Mouse (Mus musculus) T-helper 2 cell (primary cell): Measurements from ENCODE around the gene Miox.

Source experiments
- in situ Hi-C: fragments of 300-600 bp; cut with MboI, MseI; formaldehyde crosslinking; loops from one replicate; pipeline ENCODE4 v1.15.1; 2025; ENCODE audit warnings: high pct_unique_total_duplicates

Miox gene

DNA sequence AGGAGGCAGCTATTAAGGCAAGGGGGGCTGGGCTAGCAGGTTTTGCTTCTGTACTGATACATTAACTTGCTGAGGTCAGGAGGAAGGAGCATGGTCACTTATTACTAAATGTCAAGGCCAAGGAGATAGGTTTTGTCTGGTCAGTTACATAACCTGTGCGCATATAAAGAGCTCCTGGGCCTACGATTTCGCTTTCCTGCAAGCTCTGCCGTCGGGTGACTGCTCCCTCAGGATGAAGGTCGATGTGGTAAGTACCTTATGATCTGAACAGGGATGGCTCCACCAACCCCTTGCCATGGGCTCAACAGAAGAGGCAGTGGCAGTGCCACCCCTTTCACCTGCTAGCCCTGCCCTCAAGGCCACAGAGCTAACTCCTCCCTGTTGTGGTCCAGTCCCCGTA is at the start of gene Miox:
Miox (plus strand) TSS at position 128 of the 400 bp plus-strand sequence.
- in situ Hi-C loops: no loop called here

- in situ Hi-C loops: no loop called here
Observed at GRCm38 (mm10) chr15:89285004-89285403, 49.2 kb upstream of the Miox start.

DNA sequence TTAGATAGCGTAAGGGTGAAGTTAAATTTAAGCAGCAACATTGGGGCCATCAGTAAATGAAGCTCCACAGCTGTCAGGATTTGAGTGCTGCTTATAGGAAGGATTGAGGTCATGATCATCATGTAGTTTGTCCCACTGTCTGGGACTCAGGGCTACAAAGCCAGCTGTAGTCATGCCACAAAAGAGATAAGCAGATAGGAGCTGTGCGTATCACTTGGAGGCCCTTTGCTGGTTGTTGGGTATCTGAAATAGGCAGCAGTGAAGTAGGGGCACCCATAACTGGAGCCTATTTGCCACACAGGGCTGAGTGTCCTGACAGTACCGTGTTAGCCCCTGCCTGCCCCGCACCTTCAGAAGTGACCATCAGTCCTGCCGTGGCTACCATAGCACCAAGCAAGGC is 48.7 kb upstream of the Miox start:
- in situ Hi-C loops: no loop called here

DNA sequence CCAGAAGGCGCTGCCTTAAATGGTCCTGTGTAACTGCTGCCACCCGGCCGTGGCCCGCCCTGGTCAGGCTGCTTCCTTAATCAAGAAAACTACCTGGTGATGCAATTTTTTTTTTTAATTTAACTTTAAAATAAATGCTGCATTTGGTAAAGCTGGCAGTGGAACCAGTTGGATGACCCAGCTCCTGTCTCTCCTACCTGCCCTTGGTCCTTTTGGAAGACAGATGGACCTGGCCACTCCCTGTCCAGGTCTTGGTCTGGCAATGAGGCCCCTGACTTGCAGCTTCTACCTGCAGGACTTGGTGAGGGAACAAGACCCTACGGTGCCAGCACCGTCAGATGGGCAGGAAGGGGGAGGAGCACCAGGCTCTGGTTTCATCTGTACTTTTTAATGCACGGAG is 48.1 kb upstream of the Miox start:
- in situ Hi-C loops: no loop called here

DNA sequence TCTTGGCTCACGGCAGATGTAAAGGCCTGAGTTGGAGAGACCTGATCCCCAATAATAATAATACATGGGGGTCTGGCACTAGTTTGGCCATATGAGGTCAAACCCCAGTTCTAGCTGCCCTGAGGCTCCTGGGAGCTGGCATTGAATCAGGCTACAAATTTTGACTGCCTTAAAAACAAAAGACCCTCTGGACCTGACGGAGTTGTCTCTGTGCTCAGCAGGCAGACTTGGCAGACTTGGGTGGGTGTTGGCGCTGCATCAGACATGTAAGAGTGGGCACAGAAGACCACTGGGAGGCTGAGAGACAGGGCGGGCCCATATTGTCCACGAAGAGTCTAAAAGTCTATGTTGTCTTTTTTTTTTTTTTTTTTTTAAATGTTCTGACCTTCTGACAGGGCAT is 47.6 kb upstream of the Miox start:
- in situ Hi-C loops: no loop called here

DNA sequence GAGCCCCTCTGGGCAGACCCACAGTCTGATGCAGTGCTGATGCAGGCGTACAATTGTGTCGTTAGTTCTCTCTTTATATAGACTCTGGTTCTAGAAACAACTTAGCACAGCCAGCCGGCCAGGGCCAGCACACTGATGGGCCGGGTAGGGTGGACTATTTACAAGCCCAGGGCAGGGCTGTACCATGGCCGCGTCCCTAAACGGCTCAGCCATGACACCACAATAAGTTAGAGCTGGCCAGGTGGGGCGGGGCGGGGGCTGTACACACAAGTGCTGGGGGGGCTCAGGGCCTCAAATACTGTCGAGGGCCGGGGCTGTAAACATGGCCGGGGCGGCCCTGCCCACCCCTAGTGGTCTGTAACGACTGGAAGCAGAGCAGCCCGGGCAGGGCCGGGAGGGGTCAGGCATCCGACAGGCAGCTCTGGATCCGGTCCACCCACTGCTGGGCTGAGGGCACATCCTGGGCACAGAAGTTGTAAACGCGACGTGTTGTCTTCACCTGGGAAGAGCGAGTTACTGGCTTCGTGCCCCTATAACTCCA is 45.9 kb upstream of the Miox start:
- in situ Hi-C loops: no loop called here

DNA sequence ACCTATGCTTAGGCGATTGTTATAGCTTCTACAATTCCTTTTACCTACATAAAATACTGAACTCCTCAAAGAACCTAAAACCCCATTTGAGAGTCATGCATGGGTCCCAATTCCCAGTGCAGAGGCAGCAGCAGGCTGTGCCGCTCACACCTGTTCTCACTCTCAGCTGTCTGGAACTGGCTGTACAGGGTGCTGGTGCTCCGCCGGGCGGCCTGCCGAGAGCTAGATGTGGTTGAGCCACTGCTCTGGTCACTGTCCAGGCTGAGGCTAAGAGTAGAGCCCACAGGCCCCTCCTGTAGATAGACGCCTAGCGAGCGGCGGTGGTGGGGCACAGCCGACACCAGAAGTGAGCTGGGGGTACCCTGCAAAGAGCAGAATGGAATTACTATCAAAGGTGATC is 44.7 kb upstream of the Miox start:
- in situ Hi-C loops: no loop called here

GRCm38 (mm10) chr15:89291521-89291920 is 42.7 kb upstream of the Miox start:
- in situ Hi-C loops: no loop called here

- in situ Hi-C loops: no loop called here
Observed at GRCm38 (mm10) chr15:89292795-89293194, 41.4 kb upstream of the Miox start.

DNA sequence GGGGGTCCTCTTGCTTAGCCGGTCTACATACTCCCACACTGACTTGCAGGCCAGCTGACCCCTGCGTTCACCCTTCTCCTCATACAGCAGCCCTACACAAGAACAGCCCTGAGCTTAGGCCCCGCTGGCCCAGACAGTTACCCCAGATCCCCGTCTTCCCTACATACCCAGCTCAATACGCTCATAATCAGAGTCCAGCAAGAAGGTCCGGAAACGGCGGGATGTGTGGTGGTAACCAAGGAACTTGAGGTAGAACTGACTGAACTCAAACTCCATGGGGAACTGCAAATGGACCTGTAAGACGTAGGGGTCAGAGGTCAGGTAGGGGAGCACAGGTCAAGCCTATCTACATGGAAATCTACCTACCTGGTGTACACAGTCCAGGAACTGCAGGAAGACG is 40.4 kb upstream of the Miox start:
- in situ Hi-C loops: no loop called here

GRCm38 (mm10) chr15:89295580-89296165 is 38.5 kb upstream of the Miox start:
- in situ Hi-C loops: no loop called here

DNA sequence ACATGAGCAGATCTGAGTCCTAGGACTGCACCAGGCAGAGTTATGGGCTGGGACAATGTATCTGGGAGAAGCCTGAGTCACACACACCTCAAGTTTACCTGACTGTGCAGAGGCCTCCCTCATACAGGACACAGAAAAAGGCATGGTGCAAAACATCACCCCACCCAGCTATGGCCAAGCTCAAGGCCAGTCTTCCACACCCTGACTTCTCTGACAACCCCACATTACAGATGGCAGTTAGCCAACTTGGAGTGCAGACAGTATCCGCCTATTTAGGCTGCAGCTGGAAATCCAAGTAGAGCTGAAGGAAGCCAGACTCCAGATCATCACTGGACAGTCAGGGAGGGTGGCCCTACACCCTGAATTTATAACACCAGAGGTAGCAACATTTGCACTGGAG is 37.7 kb upstream of the Miox start:
- in situ Hi-C loops: no loop called here

- in situ Hi-C loops: no loop called here
Observed at GRCm38 (mm10) chr15:89297695-89298094, 36.5 kb upstream of the Miox start.

DNA sequence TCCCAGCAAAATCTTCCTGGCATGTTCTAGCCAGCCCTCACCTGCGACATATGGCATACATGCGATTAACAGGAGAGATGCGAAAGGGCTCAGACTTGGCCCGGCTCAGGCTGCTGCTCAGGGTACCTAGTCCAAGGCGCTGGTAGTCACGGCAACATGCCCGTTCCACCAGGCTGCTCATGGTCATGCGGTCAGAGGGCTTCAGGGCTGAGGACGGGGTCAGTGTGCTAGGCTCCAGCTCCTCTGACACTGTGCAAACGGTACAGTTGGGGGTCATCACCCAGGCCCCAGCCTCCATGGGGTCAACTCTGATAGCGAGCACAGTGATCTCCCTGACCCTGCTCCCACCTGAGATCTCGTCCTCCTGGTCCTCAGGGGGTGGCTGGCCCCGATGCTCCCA is 34.0 kb upstream of the Miox start:
- in situ Hi-C loops: no loop called here

GRCm38 (mm10) chr15:89300600-89300999 is 33.6 kb upstream of the Miox start:
- in situ Hi-C loops: no loop called here

DNA sequence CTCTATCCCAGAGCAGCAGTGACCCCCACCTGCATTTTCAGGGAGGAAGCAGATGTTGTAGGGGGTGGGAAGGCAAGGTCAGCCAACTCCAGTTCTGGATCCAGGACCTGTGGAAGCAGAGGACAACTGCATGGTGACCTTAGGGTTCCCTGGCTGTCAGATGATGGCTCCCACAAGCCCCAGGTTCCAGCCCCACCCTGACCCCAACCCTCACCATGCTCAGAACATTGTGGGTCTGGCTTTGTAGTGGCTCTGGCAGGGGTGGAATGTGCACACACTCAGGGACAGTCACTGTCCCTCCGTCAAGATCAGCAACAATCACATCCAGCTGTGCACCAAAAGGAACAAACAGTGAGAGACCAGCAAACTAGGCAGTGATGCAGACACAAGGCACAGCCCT is 28.2 kb upstream of the Miox start:
- in situ Hi-C loops: no loop called here

- in situ Hi-C loops: no loop called here
Observed at GRCm38 (mm10) chr15:89307461-89307860, 26.7 kb upstream of the Miox start.

DNA sequence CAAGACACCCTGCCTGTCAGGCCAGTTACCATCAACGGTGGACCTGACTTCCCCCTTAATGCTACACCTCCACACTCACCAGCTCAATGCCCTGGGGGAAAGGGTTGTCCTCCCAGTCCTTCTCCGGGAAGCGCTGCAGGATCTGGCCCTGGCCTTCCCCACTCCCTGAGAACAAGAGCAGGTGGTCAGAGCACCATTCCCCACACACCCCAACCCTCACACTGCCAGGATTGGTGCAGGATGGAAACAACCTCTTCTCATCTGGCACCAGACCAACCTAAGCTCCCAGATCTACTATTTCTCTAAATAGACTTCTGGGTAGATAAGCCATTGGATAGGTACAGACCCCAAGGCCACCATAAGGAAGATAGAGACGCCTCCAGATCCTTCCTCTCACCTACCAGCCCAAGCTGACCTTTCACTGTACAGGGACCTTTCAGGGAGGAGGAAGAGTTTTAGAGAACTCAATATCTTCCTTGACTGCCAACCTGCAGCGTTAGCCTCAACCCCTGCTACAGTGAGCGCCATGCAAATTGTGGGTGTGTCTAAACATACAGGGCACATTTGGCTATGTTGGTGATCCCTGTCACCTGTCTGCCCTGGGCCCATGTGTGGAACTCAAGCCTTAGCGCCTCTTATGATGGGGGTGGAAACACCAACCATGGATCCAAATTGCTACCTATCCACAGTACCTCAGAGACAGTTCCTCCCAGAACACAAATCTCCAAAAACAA is 25.6 kb upstream of the Miox start:
- in situ Hi-C loops: no loop called here

- in situ Hi-C loops: no loop called here
Observed at GRCm38 (mm10) chr15:89309962-89310498, 24.2 kb upstream of the Miox start.

DNA sequence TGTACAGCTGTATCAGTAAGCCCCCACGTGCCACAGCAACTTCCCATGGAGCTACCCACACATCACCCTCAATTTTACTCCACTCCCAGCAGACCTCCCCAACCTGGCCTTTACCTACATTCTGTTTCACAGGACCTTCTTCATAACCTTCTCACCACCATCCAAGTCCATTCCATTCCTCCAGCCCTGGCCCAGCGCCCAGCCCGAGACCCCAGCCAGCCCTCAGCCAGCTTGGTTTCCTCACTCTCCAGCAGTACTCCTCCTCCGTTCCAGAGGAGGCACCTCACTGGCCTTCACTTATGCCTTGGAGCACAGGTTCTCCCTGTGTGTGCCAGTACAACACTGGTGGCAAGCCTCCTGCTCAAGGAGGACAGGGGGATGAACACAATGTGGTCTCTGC is 20.8 kb upstream of the Miox start:
- in situ Hi-C loops: no loop called here

DNA sequence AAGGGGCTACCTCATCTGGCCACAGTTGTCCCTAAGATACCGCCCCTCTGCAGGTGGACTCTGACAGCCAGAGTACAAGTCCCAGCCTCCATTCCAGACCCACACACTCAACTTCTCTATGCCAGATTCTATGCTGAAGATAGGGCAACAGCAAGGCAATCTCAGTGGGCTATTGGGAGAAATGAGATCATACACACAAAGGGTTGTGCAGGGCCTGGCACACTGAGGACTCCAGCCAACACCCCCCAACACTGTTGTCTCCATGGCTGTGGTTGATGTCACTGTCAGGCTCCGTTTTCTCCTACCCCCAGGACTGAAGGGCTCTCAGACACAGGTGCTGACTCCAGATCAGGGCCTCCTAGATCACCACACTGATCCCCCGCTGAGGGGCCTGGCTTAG is 20.1 kb upstream of the Miox start:
- in situ Hi-C loops: no loop called here

- in situ Hi-C loops: no loop called here
Observed at GRCm38 (mm10) chr15:89314511-89315189, 19.5 kb upstream of the Miox start.
